Mouse (Mus musculus): Measurements from ENCODE around the gene Zbtb17. TPM values are rescaled to one million over a fixed set of nuclear protein-coding genes. Genes with fewer than 3 reads are reported as not detected.

Gene Zbtb17
- polyA plus RNA-seq, 1 experiment from 2014 or later = 5.5 TPM

- Histone ChIP-seq H3K27ac (ENCODE audit: low read depth) (no peak overlapping the region), H3K36me3 (replicated peaks; ENCODE audit: insufficient read depth, low read length) (no peaks in the 10 kb centered on the region), H3K4me2 (ENCODE audit: low read depth, low read length) (no peak overlapping the region), H3K4me3 (ENCODE audit: low read depth, low read length) (no peak overlapping the region), H3K27me3 (ENCODE audit: insufficient read depth, low read length) (0 out of 2 replicates have a peak, but pooled peaks cover 7% of the 10 kb centered on the region), H3K9me3 (ENCODE audit: low read length) (no peaks in the 10 kb centered on the region), H3K9ac (replicated peaks) (no peak overlapping the region), H3K4me1 (ENCODE audit: insufficient read depth) (no peaks in the 10 kb centered on the region)
- ATAC-seq = no peak
- no peak for DNase-seq
- 81% methylated on average over 3 of the region's 3 CpGs for WGBS (ENCODE audit: insufficient replicate concordance)
- TF ChIP-seq CTCF (IDR thresholded peaks at IDR 0.05; ENCODE audit: low read depth) (no peak), EP300 (IDR thresholded peaks at IDR 0.05; ENCODE audit: low read depth) (no peak)
Measured at GRCm38 (mm10) chr4:141405314-141405622, 39.2 kb upstream of the Zbtb17 start.

GRCm38 (mm10) chr4:141406516-141407299 is 37.7 kb upstream of the Zbtb17 start:
- H3K4me2 ChIP-seq (ENCODE audit: low read depth, low read length) = no peak overlapping the region
- 42% methylated on average over 14 of the region's 14 CpGs for WGBS (ENCODE audit: insufficient replicate concordance)
- peak; percentile 62 for DNase-seq
- no peaks in the 10 kb centered on the region for H3K9me3 ChIP-seq (ENCODE audit: low read length)
- 0 out of 2 replicates have a peak, but pooled peaks cover 7% of the 10 kb centered on the region for H3K27me3 ChIP-seq (ENCODE audit: insufficient read depth, low read length)
- TF ChIP-seq CTCF (IDR thresholded peaks at IDR 0.05; ENCODE audit: low read depth) = peak; percentile 80
- TF ChIP-seq EP300 (IDR thresholded peaks at IDR 0.05; ENCODE audit: low read depth) = no peak
- no peaks in the 10 kb centered on the region for H3K4me1 ChIP-seq (ENCODE audit: insufficient read depth)
- no peak overlapping the region for H3K4me3 ChIP-seq (ENCODE audit: low read depth, low read length)
- H3K27ac ChIP-seq (ENCODE audit: low read depth) = no peak overlapping the region
- no peak overlapping the region for H3K9ac ChIP-seq (replicated peaks)
- no peak for ATAC-seq
- no peaks in the 10 kb centered on the region for H3K36me3 ChIP-seq (replicated peaks; ENCODE audit: insufficient read depth, low read length)

- H3K4me3 ChIP-seq (ENCODE audit: low read depth, low read length) = no peak overlapping the region
Measured at GRCm38 (mm10) chr4:141408577-141408976, 35.9 kb upstream of the Zbtb17 start.

GRCm38 (mm10) chr4:141411430-141411992 is 32.9 kb upstream of the Zbtb17 start:
- Histone ChIP-seq H3K9me3 (ENCODE audit: low read length) (no peaks in the 10 kb centered on the region), H3K27ac (ENCODE audit: low read depth) (no peak overlapping the region), H3K9ac (replicated peaks) (no peak overlapping the region), H3K4me2 (ENCODE audit: low read depth, low read length) (no peak overlapping the region), H3K27me3 (ENCODE audit: insufficient read depth, low read length) (no peaks in the 10 kb centered on the region), H3K36me3 (replicated peaks; ENCODE audit: insufficient read depth, low read length) (no peaks in the 10 kb centered on the region), H3K4me3 (ENCODE audit: low read depth, low read length) (no peak overlapping the region), H3K4me1 (ENCODE audit: insufficient read depth) (no peaks in the 10 kb centered on the region)
- DNase-seq (no peak), ATAC-seq (no peak)
- 26% methylated on average over 22 of the region's 22 CpGs for WGBS (ENCODE audit: insufficient replicate concordance)
- no peak for TF ChIP-seq EP300 (IDR thresholded peaks at IDR 0.05; ENCODE audit: low read depth)
- TF ChIP-seq CTCF (IDR thresholded peaks at IDR 0.05; ENCODE audit: low read depth) = peak; percentile 40

More at GRCm38 (mm10) chr4:141408577-141408976, 35.9 kb upstream of the Zbtb17 start:
- WGBS (ENCODE audit: insufficient replicate concordance) = 76% methylated on average over 3 of the region's 3 CpGs
- H3K9ac ChIP-seq (replicated peaks) = no peak overlapping the region
- 0 out of 2 replicates have a peak, but pooled peaks cover 7% of the 10 kb centered on the region for H3K27me3 ChIP-seq (ENCODE audit: insufficient read depth, low read length)
- DNase-seq (no peak), ATAC-seq (no peak)
- H3K9me3 ChIP-seq (ENCODE audit: low read length) = no peaks in the 10 kb centered on the region
- H3K27ac ChIP-seq (ENCODE audit: low read depth) = no peak overlapping the region
- TF ChIP-seq EP300 (IDR thresholded peaks at IDR 0.05; ENCODE audit: low read depth) (no peak), CTCF (IDR thresholded peaks at IDR 0.05; ENCODE audit: low read depth) (no peak)
- no peaks in the 10 kb centered on the region for H3K36me3 ChIP-seq (replicated peaks; ENCODE audit: insufficient read depth, low read length)
- H3K4me2 ChIP-seq (ENCODE audit: low read depth, low read length) = no peak overlapping the region
- H3K4me1 ChIP-seq (ENCODE audit: insufficient read depth) = no peaks in the 10 kb centered on the region

- Histone ChIP-seq H3K4me1 (ENCODE audit: insufficient read depth) (no peaks in the 10 kb centered on the region; the same call in 1 of the 2 replicates), H3K4me3 (ENCODE audit: low read depth, low read length) (no peak within 1 kb of the TSS), H3K9ac (replicated peaks) (no peak within 1 kb of the TSS), H3K36me3 (replicated peaks; ENCODE audit: insufficient read depth, low read length) (no peaks in the 10 kb centered on the region), H3K27me3 (ENCODE audit: insufficient read depth, low read length) (no peaks in the 10 kb centered on the region), H3K9me3 (ENCODE audit: low read length) (no peaks in the 10 kb centered on the region), H3K4me2 (ENCODE audit: low read depth, low read length) (no peak within 1 kb of the TSS), H3K27ac (ENCODE audit: low read depth) (no peak within 1 kb of the TSS)
- 63% methylated on average over 7 of the region's 7 CpGs for WGBS (ENCODE audit: insufficient replicate concordance)
- no peak for DNase-seq
- TF ChIP-seq CTCF (IDR thresholded peaks at IDR 0.05; ENCODE audit: low read depth) (no peak), EP300 (IDR thresholded peaks at IDR 0.05; ENCODE audit: low read depth) (no peak)
- ATAC-seq = no peak
Measured at GRCm38 (mm10) chr4:141415924-141416323, 28.5 kb upstream of the Zbtb17 start, which contains the start of gene Clcnkb. TSS of gene Clcnkb (minus strand) at chr4:141416014.

GRCm38 (mm10) chr4:141419398-141420191 is 24.9 kb upstream of the Zbtb17 start:
- Histone ChIP-seq H3K4me1 (ENCODE audit: insufficient read depth) (no peaks in the 10 kb centered on the region; the same call in 1 of the 2 replicates), H3K27me3 (ENCODE audit: insufficient read depth, low read length) (0 out of 2 replicates have a peak, but pooled peaks cover 6% of the 10 kb centered on the region), H3K9ac (replicated peaks) (no peak overlapping the region), H3K4me2 (ENCODE audit: low read depth, low read length) (no peak overlapping the region), H3K36me3 (replicated peaks; ENCODE audit: insufficient read depth, low read length) (no peaks in the 10 kb centered on the region), H3K27ac (ENCODE audit: low read depth) (no peak overlapping the region), H3K9me3 (ENCODE audit: low read length) (no peaks in the 10 kb centered on the region), H3K4me3 (ENCODE audit: low read depth, low read length) (no peak overlapping the region)
- DNase-seq = peak; percentile 54
- TF ChIP-seq EP300 (IDR thresholded peaks at IDR 0.05; ENCODE audit: low read depth) (no peak), CTCF (IDR thresholded peaks at IDR 0.05; ENCODE audit: low read depth) (no peak)
- peak; percentile 41 for ATAC-seq
- 24% methylated on average over 27 of the region's 27 CpGs for WGBS (ENCODE audit: insufficient replicate concordance)

Measured in liver, postnatal 0 days (tissue).